Mouse (Mus musculus) T-helper 1 cell (primary cell): ENCODE measurements around the gene Nrf1.

Source experiments
- in situ Hi-C: fragments of 300-600 bp; cut with MboI, MseI; formaldehyde crosslinking; loops from one replicate; pipeline ENCODE4 v1.15.1; 2025; ENCODE audit warnings: high pct_unique_total_duplicates

Nrf1 gene

GRCm38 (mm10) chr6:30139329-30140045, 91.7 kb downstream of the Nrf1 start:
- in situ Hi-C loops = no loop called here

GRCm38 (mm10) chr6:30143263-30143662, 95.5 kb downstream of the Nrf1 start:
- in situ Hi-C loops = no loop called here

- in situ Hi-C loops = no loop called here
Measured at GRCm38 (mm10) chr6:30147058-30147457, 99.3 kb downstream of the Nrf1 start.

- in situ Hi-C loops = no loop called here
Measured at GRCm38 (mm10) chr6:30147753-30148152, 100.0 kb downstream of the Nrf1 start.

GRCm38 (mm10) chr6:30150471-30150870, 102.7 kb downstream of the Nrf1 start:
- in situ Hi-C loops = no loop called here

- in situ Hi-C loops = no loop called here
Measured at GRCm38 (mm10) chr6:30152163-30152562, 104.4 kb downstream of the Nrf1 start.

- in situ Hi-C loops = no loop called here
Measured at GRCm38 (mm10) chr6:30152649-30153048, 104.9 kb downstream of the Nrf1 start.

- in situ Hi-C loops = no loop called here
Measured at GRCm38 (mm10) chr6:30153076-30153475, 105.3 kb downstream of the Nrf1 start.

GRCm38 (mm10) chr6:30153733-30154415, 106.1 kb downstream of the Nrf1 start:
- in situ Hi-C loops = no loop called here

GRCm38 (mm10) chr6:30159516-30160045, 111.8 kb downstream of the Nrf1 start:
- in situ Hi-C loops = no loop called here

GRCm38 (mm10) chr6:30160408-30160807, 112.6 kb downstream of the Nrf1 start:
- in situ Hi-C loops = no loop called here

GRCm38 (mm10) chr6:30161618-30162017, 113.8 kb downstream of the Nrf1 start:
- in situ Hi-C loops = no loop called here

- in situ Hi-C loops = no loop called here
Measured at GRCm38 (mm10) chr6:30162091-30162490, 114.3 kb downstream of the Nrf1 start.

GRCm38 (mm10) chr6:30166349-30166748, 118.6 kb downstream of the Nrf1 start:
- in situ Hi-C loops = no loop called here

- in situ Hi-C loops = no loop called here
Measured at GRCm38 (mm10) chr6:30167192-30167591, 119.4 kb downstream of the Nrf1 start.

GRCm38 (mm10) chr6:30168275-30168674, 120.5 kb downstream of the Nrf1 start:
- in situ Hi-C loops = no loop called here

- in situ Hi-C loops = no loop called here
Measured at GRCm38 (mm10) chr6:30169148-30169547, 121.4 kb downstream of the Nrf1 start.

GRCm38 (mm10) chr6:30171226-30171625, 123.4 kb downstream of the Nrf1 start:
- in situ Hi-C loops = no loop called here

- in situ Hi-C loops = no loop called here
Measured at GRCm38 (mm10) chr6:30171967-30172366, 124.2 kb downstream of the Nrf1 start.

- in situ Hi-C loops = no loop called here
Measured at GRCm38 (mm10) chr6:30172441-30172819, 124.6 kb downstream of the Nrf1 start.

- in situ Hi-C loops = no loop called here
Measured at GRCm38 (mm10) chr6:30172820-30173550, 125.2 kb downstream of the Nrf1 start.
